Mouse (Mus musculus): ENCODE results near the gene Tsr1. TPM values are rescaled to one million over a fixed set of nuclear protein-coding genes. Genes with fewer than 3 reads are reported as not detected.

The Tsr1 gene
- polyA plus RNA-seq, 1 experiment, result 19.0 TPM

DNA sequence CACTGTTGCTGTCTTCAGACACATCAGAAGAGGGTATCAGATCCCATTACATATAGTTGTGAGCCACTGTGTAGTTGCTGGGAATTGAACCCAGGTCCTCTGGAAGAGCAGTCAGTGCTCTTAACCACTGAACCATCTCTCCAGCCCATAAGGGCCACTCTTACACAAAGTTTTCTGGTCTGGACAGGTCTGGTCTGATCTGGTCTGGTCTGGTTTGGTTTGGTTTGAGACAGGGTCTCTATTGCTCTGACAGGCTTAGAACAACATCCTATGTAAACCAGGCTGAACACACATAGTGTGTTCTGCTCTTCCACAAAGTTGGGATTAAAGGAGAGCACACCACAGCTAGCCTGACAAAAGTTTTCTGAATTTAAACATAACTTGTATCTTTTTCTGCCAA lies 58.1 kb downstream of the Tsr1 start:
- no peak overlapping the region for H3K4me3 ChIP-seq (ENCODE audit: insufficient read depth, low read length)
- H3K27ac ChIP-seq (ENCODE audit: insufficient read depth, low read length), result no peak overlapping the region
- H3K4me1 ChIP-seq (ENCODE audit: control insufficient read depth, insufficient read depth, low read length), result no peaks in the 10 kb centered on the region
- TF ChIP-seq POLR2A (IDR thresholded peaks at IDR 0.05; ENCODE audit: extremely low read depth, insufficient read depth, low read length) (no peak), CTCF (IDR thresholded peaks at IDR 0.05; ENCODE audit: extremely low read depth, insufficient read depth, low read length) (no peak)

DNA sequence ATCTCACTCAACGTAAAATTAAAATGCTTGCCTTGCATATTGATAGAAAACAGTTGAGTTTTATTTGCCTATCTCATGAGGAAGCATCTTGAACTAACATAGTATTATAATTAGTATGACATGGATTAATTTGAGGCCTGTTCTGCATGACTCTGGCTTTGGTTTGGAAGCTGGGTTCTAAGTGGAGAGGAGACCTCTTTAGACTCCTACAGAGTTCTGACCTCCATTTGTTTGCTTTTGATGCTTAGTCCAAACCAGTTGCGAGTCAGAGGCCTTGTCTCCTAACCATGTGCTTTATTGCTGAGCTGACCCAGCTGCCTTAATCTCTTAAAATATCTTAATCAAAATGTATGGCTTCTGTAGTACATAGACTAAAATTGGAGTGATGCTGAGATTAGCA lies 59.7 kb downstream of the Tsr1 start:
- no peak for TF ChIP-seq POLR2A (IDR thresholded peaks at IDR 0.05; ENCODE audit: extremely low read depth, insufficient read depth, low read length)
- no peak overlapping the region for H3K27ac ChIP-seq (ENCODE audit: insufficient read depth, low read length)
- no peak overlapping the region for H3K4me3 ChIP-seq (ENCODE audit: insufficient read depth, low read length)
- H3K4me1 ChIP-seq (ENCODE audit: control insufficient read depth, insufficient read depth, low read length), result no peaks in the 10 kb centered on the region

Other genes with a start within 250 kb of the Tsr1 start
- gene Cluh, start 248.6 kb upstream of the Tsr1 start, polyA plus RNA-seq (2012; rRNA removed), result 51.1 and 52.2 TPM in 2 replicates
- gene Pafah1b1, start 173.4 kb upstream of the Tsr1 start, polyA plus RNA-seq (2012; rRNA removed), result 177 and 180 TPM in 2 replicates
- gene Mettl16, start 127.2 kb upstream of the Tsr1 start, polyA plus RNA-seq (2012; rRNA removed), result 14.4 and 15.1 TPM in 2 replicates
- 19.9 and 22.1 TPM in 2 replicates for gene Mnt, start 67.2 kb upstream of the Tsr1 start, polyA plus RNA-seq (2012; rRNA removed)
- 82.7 and 91.9 TPM in 2 replicates for gene Sgsm2, start 1.0 kb upstream of the Tsr1 start, polyA plus RNA-seq (2012; rRNA removed)
- gene Smg6, start 27.8 kb downstream of the Tsr1 start, polyA plus RNA-seq (2012; rRNA removed), result 26.9 and 29.2 TPM in 2 replicates
- gene Srr, start 27.9 kb downstream of the Tsr1 start, polyA plus RNA-seq (2012; rRNA removed), result 60.0 and 62.7 TPM in 2 replicates